In genomic region chrX:152918212-152918611, GRCm38 (mm10) we compare ENCODE assay signal across 8 mouse cellular contexts.
A peak's percentile ranks its signal among the peaks of the same experiment; 100 is the strongest.
DNase-seq lines count a peak whose midpoint lies in the region; ATAC-seq and TF ChIP-seq lines count a peak whose summit lies in the region.

No protein-coding gene starts in this region.

- no peak for ATAC-seq in erythroblast, adult 5-6 weeks (replicated peaks; ENCODE audit: low FRiP score, poor library complexity, severe bottlenecking)

- TF ChIP-seq CTCF in E14TG2a.4 (conservative IDR thresholded peaks at IDR 0.05; ENCODE audit: low read length): peak; percentile 68
- TF ChIP-seq CTCF in small intestine, adult 2 months (IDR thresholded peaks at IDR 0.05; ENCODE audit: extremely low read depth, insufficient read length, insufficient replicate concordance, low read depth, low read length): peak; percentile 57; the same call in 1 of the 2 replicates

- H3K4me3 ChIP-seq in E14TG2a.4 (replicated peaks; ENCODE audit: low read length): no peak overlapping the region
- no peak overlapping the region for H3K4me3 ChIP-seq in small intestine, adult 2 months (ENCODE audit: low read depth, low read length)

- no peaks in the 10 kb centered on the region for H3K27me3 ChIP-seq in E14TG2a.4 (ENCODE audit: insufficient read depth, low read length)
- H3K27me3 ChIP-seq in small intestine, adult 2 months (ENCODE audit: control insufficient read depth, insufficient read depth, low read length): no peaks in the 10 kb centered on the region

- DNase-seq in WW6 (ENCODE audit: low read depth, low spot score): peak; percentile 22
- peak; percentile 39 to 77 for DNase-seq in cerebellum, postnatal 4 days (ENCODE audit: low spot score in 2 of 2)
- peak; percentile 34 to 50 for DNase-seq in gastrocnemius, postnatal 4 days (ENCODE audit: low spot score in 2 of 2)
- DNase-seq in layer of hippocampus, adult 9-11 months: peak; percentile 68
- DNase-seq in lung, postnatal 36 days: peak; percentile 74

- H3K4me1 ChIP-seq in E14TG2a.4 (replicated peaks; ENCODE audit: low read depth, low read length): no peaks in the 10 kb centered on the region
- no peaks in the 10 kb centered on the region for H3K4me1 ChIP-seq in small intestine, adult 2 months (ENCODE audit: control insufficient read depth, insufficient read depth, insufficient read length, low read length)

- TF ChIP-seq POLR2A in small intestine, adult 2 months (IDR thresholded peaks at IDR 0.05; ENCODE audit: low read depth, low read length): no peak

- WGBS in small intestine, adult 2 months: 31% methylated on average over 1 of the region's 1 CpGs

- no peak overlapping the region for H3K27ac ChIP-seq in small intestine, adult 2 months (ENCODE audit: insufficient read depth, low read depth, low read length)

- H3K36me3 ChIP-seq in E14TG2a.4 (ENCODE audit: insufficient read depth, low read length): no peaks in the 10 kb centered on the region
- no peaks in the 10 kb centered on the region for H3K36me3 ChIP-seq in small intestine, adult 2 months (ENCODE audit: control insufficient read depth, insufficient read depth, low read length)

- peaks cover 4% of the 10 kb centered on the region; the same call in 1 of the 2 replicates for H3K9me3 ChIP-seq in E14TG2a.4 (ENCODE audit: low read length)

Comparison
In these comparisons a context has a peak if more than half of its experiments do, and no peak if none do; other contexts are left out.
1. DNase-seq: peak in every context shown above with its lines; median percentile 74 in lung, postnatal 36 days; 68 in layer of hippocampus, adult 9-11 months; 58 in cerebellum, postnatal 4 days; 42 in gastrocnemius, postnatal 4 days; 22 in WW6.